Mouse (Mus musculus): ENCODE measurements around the gene Strap.

Strap gene

DNA sequence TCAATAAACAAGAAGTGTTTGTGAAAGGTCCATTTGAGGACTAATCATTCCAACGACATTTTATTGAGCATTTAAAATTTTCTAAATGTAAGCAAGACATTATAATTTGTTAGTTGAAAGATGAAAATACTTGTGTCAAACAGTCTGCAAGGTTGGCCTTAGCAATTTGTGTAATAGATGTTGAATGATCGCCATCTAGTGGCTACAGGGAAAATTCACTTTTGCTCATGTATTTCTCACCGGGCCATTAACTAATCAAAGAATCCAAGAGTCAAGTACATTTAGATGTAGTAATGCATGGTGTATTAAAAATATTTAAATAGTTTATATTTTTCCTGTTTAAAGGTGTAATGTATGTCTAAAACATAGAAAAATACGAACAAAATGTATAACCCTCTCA, 11.0 kb upstream of the Strap start:
- DNase-seq, result peak in 1 of 2 experiments; percentile 42

DNA sequence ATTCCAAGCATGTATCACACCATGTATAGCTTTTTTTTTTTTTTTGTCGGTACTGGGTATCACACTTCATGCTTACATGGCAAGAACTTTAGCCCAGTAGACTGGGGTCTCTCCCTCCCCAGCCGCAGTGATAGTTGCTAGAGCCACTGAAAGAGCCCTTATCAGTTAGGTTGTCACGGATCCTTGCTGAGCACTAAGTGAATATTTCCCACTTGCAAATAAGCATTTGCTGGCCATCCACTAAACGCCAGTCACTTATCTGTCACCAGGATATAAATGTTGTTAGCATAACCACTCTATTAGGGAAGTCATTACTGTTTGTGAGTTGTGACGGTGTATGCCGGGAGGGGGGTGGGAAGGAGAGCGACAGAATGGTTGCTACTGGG, 425 bp upstream of the Strap start:
- DNase-seq, result no peak

DNA sequence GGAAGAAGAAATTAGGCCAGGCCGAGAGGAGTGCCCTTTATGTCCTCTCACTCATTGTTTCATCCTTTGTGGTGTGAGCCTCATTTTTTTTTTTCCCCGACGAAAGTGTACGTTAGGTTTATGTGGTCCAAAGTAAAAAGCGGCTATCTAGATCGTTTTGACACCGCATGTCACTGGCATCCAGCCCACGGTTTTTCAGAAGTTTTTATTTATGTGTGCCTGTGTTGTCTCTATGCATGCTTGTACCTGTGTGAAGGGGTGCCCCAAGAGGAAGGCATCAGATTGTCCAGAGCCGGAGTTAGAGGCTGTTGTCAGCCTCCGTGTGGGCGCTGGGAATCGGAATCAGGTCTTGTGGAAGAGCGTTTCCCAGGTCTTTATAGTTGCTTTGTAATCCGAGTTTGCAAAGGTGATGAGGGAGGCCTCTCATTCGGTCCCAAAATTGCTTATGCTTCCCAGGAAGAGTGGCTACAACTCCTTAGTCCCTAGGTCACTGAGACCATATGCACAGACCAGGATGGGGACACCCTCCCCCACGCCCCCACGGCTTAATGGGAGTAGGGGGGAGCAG, 877 bp downstream of the Strap start:
- DNase-seq, result no peak

DNA sequence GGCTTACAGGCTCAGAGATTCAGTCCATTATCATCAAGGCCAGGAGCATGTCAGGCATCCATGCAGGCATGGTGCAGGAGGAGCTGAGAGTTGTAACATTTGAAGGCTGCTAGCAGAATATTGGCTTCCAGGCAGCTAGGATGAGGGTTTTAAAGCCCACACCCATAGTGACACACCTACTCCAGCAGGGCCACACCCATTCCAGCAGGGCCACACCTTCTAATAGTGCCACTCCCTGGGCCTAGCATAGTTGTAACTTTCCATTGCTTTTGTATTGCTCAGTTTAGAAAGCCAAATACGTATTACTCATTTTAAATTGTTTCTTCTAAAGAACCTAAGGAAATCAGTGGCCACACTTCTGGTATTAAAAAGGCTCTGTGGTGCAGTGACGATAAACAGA, 6.1 kb downstream of the Strap start:
- DNase-seq, result no peak

DNA sequence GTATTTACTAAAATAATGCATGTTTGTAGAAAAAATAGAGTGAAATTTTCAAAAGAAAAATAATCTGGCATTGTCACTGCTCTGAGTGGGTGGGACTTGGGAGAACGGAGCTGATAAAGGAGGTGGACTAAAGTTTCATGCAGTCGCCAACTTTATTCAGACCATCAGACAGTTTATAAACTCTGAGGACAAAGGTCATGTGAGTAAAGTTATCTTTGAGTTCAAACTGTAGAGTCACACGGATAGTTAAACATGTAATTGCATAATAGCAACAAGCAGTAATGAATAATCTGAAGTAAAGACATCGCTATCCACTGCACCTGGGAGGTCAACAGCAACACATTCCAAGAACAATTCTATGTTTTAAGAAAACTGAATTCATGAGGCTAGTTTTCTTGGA, 9.8 kb downstream of the Strap start:
- DNase-seq, result no peak

DNA sequence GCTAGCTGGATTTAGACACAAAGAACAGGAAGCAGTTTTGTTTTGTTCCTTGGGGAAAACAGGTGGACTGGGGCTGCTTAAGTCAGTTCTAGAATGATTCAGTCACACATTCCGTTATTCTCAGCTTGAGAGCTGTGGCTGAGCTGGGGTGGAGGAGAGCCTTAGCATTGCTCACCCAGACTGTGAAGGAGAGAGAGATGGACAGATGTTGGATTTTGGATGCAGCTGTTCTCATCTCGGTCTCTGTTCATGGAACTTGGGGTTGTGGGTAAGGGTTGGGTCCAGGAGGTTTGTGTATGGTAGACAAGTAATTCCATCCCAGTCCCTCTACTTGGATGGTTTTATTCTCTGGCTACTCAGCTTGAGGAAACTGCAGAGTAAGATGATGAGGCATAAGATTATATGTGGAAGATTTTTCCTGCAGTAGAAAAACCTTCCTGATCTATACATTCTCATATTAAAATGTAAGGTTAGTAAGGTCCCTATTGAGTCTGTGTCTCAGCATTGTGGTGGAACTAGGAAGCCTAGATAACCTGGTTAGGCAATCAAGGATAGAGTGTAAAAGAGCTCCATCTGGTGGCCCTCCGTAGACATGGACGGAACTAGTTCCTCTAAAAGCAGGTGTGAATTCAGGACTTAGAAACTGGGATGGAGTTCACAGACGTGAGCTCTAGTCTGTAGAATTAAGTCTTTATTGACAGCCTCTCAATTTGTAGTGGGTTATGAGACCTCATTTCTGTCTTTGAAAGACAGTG, 12.5 kb downstream of the Strap start:
- DNase-seq, result no peak

DNA sequence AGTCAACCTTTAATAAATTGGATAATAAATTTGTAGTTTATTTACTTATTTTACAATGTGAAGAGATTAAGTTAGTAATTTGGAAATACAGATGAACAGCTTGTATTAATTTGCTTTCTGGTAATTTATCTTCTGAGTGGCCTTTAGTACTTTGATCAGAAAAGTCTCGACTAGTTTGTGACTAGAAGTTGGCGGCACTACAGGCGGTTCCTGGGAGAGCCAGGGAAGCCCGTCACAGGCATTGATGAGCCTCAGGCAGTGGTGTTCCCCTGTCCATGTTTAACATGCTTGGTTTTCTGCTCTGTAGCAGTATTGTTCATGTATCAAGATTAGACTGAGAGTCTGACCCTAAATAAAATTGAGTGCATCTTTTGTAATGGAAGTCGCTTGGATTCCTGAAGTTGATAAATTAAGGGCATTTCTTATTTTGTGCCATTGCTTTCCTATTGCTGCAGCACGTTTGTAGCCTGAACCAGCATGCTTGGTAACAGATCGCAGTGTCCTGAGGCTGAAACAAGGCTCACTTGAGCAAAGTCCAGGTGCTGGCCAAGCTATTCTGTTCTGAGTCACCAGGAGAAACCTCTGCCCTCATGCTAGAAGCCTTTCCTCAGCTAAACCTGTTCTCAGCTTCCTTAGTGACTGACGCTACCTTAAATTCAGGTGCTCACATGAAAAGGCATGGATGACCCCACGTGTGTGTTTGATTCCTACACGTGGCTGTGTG, 16.8 kb downstream of the Strap start:
- DNase-seq, result no peak

DNA sequence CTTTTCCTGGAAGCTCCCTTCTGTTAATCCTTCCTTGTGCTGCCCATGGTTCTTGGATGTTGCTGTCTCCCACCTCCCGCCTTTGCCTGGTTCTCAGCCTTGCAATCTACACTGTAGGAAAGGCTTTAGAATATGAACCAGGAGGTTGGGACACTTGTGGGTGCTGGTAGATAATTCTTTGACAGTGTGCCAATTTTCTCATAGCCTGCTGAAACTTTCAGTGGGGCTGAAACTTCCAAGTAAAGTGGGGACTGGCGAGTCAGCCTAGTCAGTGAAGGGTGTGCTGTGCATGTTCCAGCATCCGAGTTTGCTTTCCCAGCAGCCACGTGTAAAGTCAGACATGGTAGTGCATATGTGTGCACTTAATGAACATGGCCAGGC, 17.4 kb downstream of the Strap start:
- DNase-seq, result no peak

DNA sequence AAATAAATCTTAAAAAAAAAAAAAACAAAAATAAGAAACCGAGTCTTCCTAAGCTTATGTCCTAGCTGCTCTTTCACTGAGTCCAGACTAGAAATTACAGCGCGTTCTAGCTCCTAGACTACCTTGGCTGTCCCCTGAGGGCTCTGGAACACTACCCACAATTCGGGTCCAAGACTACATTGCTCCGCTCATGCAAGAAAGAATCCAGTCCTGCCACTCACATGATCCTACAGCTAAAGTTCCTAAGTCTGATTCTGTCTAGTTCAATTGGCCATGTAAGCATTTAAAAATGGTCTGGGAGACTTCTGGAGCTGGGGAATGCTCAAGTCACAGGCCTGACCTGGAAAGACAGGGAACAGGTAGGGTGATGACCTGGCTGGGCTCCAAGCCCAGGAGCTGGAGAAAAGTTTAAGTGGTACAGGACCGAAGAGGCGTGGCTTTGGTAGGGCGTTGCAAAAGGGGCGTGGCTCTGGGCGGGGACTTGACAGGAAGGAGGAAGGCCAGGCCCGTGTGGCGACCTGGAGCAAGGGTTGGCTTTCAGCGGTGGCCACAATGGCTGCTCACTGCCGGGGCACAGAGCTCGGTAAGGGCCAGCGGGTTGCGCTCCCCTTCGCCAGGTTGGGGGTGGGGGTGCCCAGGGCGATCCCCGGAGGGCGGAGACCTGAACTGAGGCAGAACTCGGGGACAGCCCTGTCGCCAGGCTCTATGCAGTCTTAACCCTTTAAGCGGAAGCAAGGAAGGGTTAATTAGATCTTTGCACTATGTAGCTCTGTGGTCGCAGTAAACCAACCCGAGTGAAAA, 19.4 kb downstream of the Strap start, which contains the start of gene Dera:
Dera (plus strand) TSS at position 491 of the 801 bp plus-strand sequence.
- peak; percentile 90 to 91 for DNase-seq

DNA sequence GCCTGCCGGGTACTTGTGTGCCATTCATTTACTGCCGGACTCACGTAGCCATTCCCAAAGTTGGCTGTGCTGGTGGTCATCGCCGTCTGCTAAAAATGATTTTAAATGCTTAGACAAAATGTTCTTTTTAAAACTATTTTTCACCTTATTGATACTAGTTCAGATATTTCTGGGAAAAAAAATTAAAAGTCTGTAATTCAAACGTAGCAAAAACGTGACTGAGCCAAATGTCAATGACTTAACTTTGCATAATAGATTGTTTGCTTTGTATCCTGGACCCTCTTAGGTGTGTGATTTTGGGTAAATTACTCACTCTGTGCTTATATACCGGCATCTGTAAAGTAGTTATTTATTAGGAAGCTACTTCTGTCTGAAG, 20.0 kb downstream of the Strap start:
- DNase-seq, result no peak

DNA sequence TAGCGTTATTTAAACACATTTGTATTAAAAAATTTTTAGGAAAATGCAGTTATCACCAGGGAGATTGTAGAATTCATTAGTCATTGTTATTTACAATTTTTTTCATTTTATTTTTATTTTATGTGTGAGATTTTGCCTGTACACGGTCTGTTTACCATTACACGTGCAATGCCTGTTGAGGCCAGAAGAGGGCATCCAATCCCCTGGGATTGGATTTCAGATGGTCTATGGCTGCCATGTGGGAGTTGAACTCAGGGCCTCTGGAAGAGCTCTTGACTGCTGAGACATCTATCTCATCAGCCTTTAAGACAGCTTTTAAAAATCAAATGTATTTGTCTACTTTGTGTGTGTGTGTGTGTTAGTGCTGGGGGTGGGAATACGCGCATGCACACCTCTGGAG, 21.4 kb downstream of the Strap start:
- DNase-seq, result peak in 1 of 2 experiments; percentile 40

DNA sequence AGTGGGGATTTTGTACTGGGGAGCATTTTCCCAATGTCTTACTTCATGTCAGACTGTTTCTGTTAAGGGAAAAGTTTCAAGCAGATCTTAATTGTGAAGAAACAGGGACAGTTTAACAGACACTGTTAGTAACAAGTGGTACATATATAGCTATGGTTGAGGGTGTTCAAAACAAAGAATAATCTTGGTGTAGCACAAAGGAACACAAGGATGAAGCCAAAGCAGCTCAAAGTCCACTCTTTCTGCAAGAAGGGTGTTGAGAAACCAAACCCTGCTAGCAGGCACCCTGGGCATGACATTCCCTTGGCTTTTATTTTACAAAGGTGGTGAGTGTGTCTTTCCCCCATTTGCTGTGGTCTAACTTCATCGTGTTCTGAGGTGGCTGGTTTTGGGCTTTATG, 23.0 kb downstream of the Strap start:
- DNase-seq, result no peak

DNA sequence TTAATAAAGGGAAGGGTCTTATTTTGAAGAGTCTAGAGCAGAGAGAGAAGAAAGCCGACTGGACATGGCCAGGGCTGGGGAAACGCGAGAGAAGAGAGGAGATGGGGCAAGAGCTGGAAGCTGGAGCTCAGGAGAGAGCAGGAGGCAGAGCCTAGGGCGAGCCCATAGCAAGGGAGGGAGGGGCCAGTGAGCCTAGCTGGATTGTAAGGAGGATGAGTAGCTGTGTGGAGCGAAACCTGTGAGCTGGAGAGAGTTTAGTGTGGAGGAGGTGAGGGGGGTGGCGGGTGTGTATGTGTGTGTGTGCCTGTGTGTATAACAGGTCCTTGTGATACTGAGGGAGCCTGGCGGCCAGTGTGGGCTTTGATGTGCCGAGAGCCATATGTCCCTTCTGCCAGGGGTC, 24.8 kb downstream of the Strap start:
- DNase-seq, result no peak

DNA sequence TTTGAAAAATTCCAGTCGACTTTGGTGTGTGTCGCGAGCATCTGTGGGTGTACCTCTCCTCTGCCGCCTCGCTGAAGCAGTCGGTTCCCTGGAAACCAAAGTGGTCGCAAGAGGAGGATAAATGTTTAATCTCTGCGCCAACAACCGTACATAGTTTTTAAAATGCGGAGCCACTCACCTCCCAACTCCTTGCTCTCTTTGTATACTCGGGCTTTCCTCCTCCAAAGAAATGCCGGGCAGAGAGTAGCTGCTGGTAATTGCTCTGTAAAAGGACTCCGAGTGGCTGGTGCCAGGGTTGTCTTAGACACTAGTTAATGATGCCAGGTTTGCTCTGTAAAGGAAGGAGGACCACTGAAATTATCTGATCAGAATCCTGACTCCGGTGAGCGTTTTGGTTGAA, 26.1 kb downstream of the Strap start:
- DNase-seq, result no peak

DNA sequence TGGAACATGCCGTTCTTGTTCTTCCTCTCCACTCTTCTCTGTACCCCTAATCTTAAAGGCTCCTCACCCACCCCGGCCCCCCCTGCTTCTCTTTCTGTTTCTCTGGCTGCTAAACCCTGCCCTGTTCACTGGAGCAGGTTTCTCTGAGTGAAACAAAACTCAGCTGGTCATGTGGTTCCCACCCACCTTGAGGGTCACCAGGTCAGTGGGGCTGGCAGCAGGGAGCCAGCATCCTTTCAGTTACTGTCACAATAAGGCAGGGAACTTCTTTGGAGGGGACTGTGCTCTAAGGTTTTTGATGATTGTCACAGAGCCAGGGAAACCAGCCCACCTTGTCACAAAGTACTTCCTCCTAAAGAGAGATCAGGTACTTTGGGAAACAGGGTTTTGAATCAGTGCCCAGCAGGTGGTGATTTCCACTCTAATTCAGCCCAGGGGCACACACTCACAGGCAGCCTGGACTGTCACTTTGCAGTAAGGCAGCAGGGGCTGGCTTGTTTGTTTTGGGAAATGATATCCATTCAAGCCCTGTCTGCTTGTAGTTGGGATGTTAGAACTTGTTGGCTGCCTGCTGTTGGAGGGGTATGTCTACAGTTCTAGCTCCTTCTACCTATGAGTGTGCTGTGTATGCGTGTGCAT, 29.8 kb downstream of the Strap start:
- no peak for DNase-seq

DNA sequence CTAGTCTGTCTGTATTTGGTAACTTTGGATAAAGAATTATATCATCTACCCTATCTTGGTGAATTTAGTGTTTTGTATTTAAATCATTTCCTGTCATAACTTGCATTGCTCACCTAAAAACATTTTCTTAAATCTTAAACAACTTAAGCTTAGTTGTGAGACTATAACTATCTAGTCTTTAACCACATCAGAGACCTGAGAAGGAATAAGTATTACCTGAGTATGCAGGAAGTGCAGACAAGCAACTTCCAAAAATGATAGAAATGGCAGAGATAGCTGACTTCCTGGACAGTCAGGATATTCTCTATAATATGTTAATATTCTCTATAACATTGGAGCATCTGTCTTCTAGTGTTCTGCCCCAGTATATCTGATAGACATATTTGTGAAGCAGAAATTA, 31.3 kb downstream of the Strap start:
- DNase-seq, result no peak

DNA sequence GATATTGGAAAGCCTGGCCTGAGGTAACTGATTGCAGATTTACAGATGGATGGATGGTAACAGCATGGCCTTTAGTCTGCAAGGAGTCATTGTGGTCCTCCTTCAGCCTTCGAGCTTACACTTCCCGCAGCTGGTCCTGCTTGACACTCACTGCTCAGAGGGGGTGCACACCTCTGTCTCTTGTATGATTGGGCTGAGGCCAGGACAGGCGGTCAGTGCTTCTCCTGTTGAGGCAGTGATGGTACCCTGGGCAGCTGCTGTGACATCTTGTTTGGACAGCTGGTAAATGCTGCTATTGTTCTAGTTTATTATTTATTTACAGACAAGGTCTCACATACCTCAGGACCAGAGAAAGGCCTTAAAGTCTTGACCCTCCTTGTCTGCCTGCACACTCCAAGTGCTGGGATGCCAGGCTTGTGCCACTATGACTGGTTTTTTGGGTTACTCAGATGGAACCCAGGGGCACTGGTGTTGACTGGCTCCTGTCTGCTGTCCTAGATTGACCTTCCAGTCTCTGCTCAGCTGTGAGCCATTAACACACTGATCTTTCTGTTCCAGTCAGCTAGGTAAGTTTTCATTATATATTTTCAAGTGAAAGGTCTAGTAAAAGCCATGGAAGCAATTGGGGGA, 36.9 kb downstream of the Strap start:
- DNase-seq, result no peak

DNA sequence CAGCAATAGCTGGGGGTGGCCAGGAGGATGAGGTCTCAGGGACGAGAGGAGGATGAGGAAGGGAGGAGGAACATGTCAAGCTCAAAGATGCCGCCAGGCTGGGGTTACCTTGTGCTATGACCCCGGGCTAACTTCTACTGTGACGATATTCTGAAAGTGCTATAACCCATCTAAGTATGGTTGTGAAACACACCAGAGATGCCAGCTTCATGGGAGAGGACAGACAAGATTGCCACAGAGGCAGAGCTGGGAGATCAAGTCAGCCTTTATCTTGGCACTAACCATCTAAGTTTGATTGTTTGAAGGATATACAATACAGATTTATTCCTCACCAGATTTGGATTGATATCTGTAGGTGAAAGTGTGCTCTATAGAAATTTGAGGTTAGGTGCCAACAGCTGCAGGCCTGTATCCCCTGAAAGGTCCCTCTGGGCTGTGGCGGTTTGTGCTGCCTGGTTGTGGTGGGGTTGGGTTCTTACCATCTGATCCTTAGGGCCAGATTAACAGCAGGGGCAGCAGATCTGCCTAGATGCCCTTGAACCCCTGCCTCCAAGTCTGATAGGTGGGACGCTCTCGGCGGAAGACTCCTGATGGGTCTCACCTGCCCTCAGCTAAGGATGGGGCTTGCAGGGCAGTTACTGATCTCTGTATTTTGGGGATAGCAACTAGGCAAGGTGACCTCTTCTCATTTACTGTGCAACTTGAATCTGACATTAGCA, 38.2 kb downstream of the Strap start:
- no peak for DNase-seq

DNA sequence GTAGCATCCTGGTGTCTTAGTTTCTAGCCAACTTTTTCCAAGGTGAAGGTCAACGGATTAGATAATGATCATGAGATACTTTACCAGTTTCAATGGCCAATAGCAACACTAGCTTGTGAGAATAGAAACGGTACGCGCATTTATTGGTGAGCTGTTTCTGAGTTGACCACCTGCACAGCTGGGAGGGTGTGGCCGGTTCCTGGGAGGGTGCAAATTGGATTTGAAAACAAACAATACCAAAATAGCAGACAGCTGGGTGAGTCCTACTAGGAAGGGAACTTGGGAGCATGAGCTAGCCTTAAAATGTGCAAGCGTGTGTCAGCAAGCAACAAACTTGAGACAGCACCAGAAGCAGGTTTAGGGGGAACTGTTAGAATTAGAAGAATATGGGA, 38.8 kb downstream of the Strap start:
- no peak for DNase-seq

DNA sequence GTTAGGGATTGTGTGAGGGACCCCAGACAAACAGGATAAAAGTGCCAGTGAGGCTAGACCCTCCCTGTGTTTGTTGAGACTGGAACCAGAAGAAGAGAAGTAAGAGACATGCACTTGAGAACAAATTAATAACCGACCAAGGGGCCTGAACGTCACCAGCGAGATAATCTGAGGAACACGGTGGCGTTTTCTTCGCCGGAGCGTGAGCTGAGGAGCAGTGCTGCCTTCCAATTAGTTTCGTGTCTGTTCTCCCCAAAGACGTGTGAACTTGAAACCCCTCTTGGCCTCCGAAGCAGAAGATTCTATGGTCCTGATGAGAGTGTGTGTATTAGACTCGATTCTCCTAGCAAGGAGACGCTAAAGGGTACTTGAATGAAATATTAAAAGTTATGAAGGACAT, 39.3 kb downstream of the Strap start:
- DNase-seq, result no peak

DNA sequence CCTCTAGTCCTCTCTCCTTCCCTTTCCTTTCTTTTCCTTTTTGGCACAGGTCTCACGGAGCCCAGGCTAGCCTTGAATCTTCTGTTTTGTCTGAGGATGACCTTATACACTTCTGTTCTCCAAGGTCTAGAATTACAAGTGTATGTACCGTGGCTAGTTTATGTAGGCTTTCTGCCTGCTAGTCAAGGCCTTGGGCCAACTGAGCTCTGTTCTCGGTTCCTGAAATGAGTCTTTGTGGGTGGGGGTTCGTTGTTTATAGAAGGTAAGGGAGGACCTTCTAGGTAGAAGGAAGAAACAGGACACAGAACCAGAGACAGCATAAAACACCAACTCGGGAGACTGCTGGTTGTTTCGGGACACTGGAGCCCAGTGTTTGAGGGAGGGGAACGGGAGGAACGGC, 40.3 kb downstream of the Strap start:
- no peak for DNase-seq

DNA sequence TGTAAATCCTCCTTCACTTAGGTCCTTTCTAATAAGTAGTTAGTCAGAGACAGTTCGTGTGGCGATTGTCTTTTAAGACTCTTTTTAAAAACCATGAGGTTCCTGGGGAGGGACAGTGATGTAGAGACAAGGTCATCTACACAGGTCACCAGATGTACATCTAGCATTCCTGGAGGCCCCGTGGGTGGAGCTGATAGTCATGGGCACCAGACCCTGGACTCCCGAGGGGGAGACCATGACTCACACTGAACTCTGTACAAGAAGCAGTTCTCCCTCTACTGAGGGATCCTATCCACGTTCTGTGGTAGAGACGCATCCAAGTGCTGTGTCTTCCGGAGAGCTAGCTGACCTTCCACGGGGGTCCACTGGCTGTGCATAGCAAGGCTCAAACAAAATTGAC, 42.1 kb downstream of the Strap start:
- DNase-seq, result no peak

Measured in lung, postnatal 4 days (tissue).